Comparison of ENCODE assay signal across 26 mouse cellular contexts in the genomic region with DNA sequence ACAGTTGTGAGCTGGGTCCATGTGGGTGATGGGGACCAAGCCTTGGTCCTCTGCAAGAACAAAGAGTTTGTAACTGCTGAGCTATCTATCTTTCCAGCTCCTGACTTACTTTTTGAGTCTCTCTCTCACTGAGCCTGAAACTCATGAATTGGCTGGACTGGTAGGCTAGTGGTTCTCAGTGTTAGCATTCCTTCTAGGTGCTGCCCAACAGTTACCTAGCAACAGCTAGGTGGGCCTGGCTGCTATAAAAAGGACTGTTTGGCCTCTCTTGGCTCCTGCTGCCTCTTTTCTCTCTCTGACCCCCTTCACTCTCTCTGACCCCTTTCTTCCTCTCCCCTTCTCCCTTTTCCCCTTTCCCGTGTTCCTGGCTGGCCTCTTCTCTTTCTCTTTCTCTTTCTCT.
DNase-seq lines count a peak whose midpoint lies in the region; ATAC-seq and TF ChIP-seq lines count a peak whose summit lies in the region.
"Had no signal": no experiment of that assay in that cellular context is flagged by ENCODE, and none has a peak within 500 bp of the region (broad histone marks: within the 10 kb centered on the region; RNA-seq: fewer than 3 reads in every experiment).

No protein-coding gene starts in this region.

- no peak overlapping the region for H3K9ac ChIP-seq in heart, embryonic 13.5 days
- H3K9ac ChIP-seq in hindbrain, embryonic 16.5 days (ENCODE audit: low read depth, low read length): no peak overlapping the region
- no peak overlapping the region for H3K9ac ChIP-seq in hindbrain, embryonic 13.5 days
- H3K9ac ChIP-seq in lung, embryonic 16.5 days (ENCODE audit: low read length): no peak overlapping the region
- H3K9ac ChIP-seq: embryonic facial prominence, embryonic 15.5 days; forebrain, embryonic 12.5 days; forebrain, postnatal 0 days; limb, embryonic 12.5 days; midbrain, embryonic 13.5 days; neural tube, embryonic 13.5 days had no signal

- 53% methylated on average over 1 of the region's 1 CpGs for WGBS in heart, embryonic 13.5 days
- WGBS in heart, embryonic 10.5 days: 64% methylated on average over 1 of the region's 1 CpGs
- 16% methylated on average over 1 of the region's 1 CpGs for WGBS in hindbrain, embryonic 16.5 days
- 0% methylated on average over 1 of the region's 1 CpGs for WGBS in hindbrain, embryonic 13.5 days
- whole genome bisulfite sequencing in lung, embryonic 16.5 days: 30% methylated on average over 1 of the region's 1 CpGs
- 56% methylated on average over 1 of the region's 1 CpGs for WGBS in lung, adult 2 months
- 54% methylated on average over 1 of the region's 1 CpGs for WGBS in limb, embryonic 10.5 days

- no peaks in the 10 kb centered on the region for H3K27me3 ChIP-seq in heart, embryonic 13.5 days (replicated peaks)
- H3K27me3 ChIP-seq in heart, embryonic 10.5 days (ENCODE audit: insufficient read depth, poor library complexity, severe bottlenecking): no peaks in the 10 kb centered on the region
- H3K27me3 ChIP-seq in hindbrain, embryonic 16.5 days (replicated peaks; ENCODE audit: control insufficient read depth, insufficient read depth, low read length): no peaks in the 10 kb centered on the region
- H3K27me3 ChIP-seq in hindbrain, embryonic 13.5 days: no peaks in the 10 kb centered on the region
- no peaks in the 10 kb centered on the region for H3K27me3 ChIP-seq in lung, embryonic 16.5 days (ENCODE audit: control insufficient read depth, insufficient read depth, low read depth, low read length)
- H3K27me3 ChIP-seq in limb, embryonic 10.5 days (ENCODE audit: low read depth, poor library complexity, severe bottlenecking): no peaks in the 10 kb centered on the region
- H3K27me3 ChIP-seq: embryonic facial prominence, embryonic 15.5 days; limb, embryonic 12.5 days; midbrain, embryonic 13.5 days; neural tube, embryonic 13.5 days had no signal

- H3K4me3 ChIP-seq in heart, embryonic 13.5 days: no peak overlapping the region
- H3K4me3 ChIP-seq in heart, embryonic 10.5 days: no peak overlapping the region
- no peak overlapping the region for H3K4me3 ChIP-seq in hindbrain, embryonic 16.5 days (ENCODE audit: low read length)
- H3K4me3 ChIP-seq in hindbrain, embryonic 13.5 days: no peak overlapping the region
- no peak overlapping the region for H3K4me3 ChIP-seq in lung, embryonic 16.5 days (ENCODE audit: low read length)
- no peak overlapping the region for H3K4me3 ChIP-seq in lung, adult 2 months (replicated peaks; ENCODE audit: extremely low read depth, low read depth, low read length)
- no peak overlapping the region for H3K4me3 ChIP-seq in limb, embryonic 10.5 days
- H3K4me3 ChIP-seq: embryonic facial prominence, embryonic 10.5 days; embryonic facial prominence, embryonic 15.5 days; forebrain, embryonic 12.5 days; hindbrain, embryonic 10.5 days; limb, embryonic 12.5 days; midbrain, embryonic 13.5 days; neural tube, embryonic 13.5 days had no signal

- no peaks in the 10 kb centered on the region for H3K36me3 ChIP-seq in heart, embryonic 13.5 days
- no peaks in the 10 kb centered on the region for H3K36me3 ChIP-seq in heart, embryonic 10.5 days
- no peaks in the 10 kb centered on the region for H3K36me3 ChIP-seq in hindbrain, embryonic 16.5 days (ENCODE audit: control insufficient read depth, insufficient read depth, low read length)
- H3K36me3 ChIP-seq in hindbrain, embryonic 13.5 days: no peaks in the 10 kb centered on the region
- H3K36me3 ChIP-seq in lung, embryonic 16.5 days (ENCODE audit: control insufficient read depth, insufficient read depth, low read length): no peaks in the 10 kb centered on the region
- no peaks in the 10 kb centered on the region for H3K36me3 ChIP-seq in limb, embryonic 10.5 days
- H3K36me3 ChIP-seq: embryonic facial prominence, embryonic 10.5 days; embryonic facial prominence, embryonic 15.5 days; forebrain, embryonic 12.5 days; G1E; hindbrain, embryonic 10.5 days; limb, embryonic 12.5 days; midbrain, embryonic 13.5 days; neural tube, embryonic 13.5 days had no signal

- no peak for TF ChIP-seq POLR2A in lung, adult 2 months (IDR thresholded peaks at IDR 0.05; ENCODE audit: borderline replicate concordance, extremely low read depth, low read depth, low read length)

- TF ChIP-seq CTCF in lung, adult 2 months (IDR thresholded peaks at IDR 0.05; ENCODE audit: insufficient read depth, low read length): no peak

- H3K27ac ChIP-seq in heart, embryonic 13.5 days (replicated peaks): peak overlapping the region; percentile 74
- no peak overlapping the region for H3K27ac ChIP-seq in heart, embryonic 10.5 days
- H3K27ac ChIP-seq in hindbrain, embryonic 16.5 days (ENCODE audit: low read depth, low read length): no peak overlapping the region
- H3K27ac ChIP-seq in hindbrain, embryonic 13.5 days: no peak overlapping the region
- H3K27ac ChIP-seq in lung, embryonic 16.5 days (ENCODE audit: low read length): peak overlapping the region; percentile 82
- peak overlapping the region; percentile 61; the same call in 1 of the 2 replicates for H3K27ac ChIP-seq in limb, embryonic 10.5 days
- H3K27ac ChIP-seq: embryonic facial prominence, embryonic 10.5 days; embryonic facial prominence, embryonic 15.5 days; forebrain, embryonic 12.5 days; hindbrain, postnatal 0 days; limb, embryonic 12.5 days; macrophage; midbrain, embryonic 13.5 days; neural tube, embryonic 13.5 days had no signal

- H3K9me3 ChIP-seq in heart, embryonic 13.5 days: no peaks in the 10 kb centered on the region
- H3K9me3 ChIP-seq in heart, embryonic 10.5 days: no peaks in the 10 kb centered on the region
- H3K9me3 ChIP-seq in hindbrain, embryonic 16.5 days (ENCODE audit: control insufficient read depth, low read length): no peaks in the 10 kb centered on the region
- no peaks in the 10 kb centered on the region for H3K9me3 ChIP-seq in hindbrain, embryonic 13.5 days
- no peaks in the 10 kb centered on the region for H3K9me3 ChIP-seq in lung, embryonic 16.5 days (ENCODE audit: control insufficient read depth, low read length)
- H3K9me3 ChIP-seq in limb, embryonic 10.5 days (replicated peaks): no peaks in the 10 kb centered on the region
- H3K9me3 ChIP-seq: embryonic facial prominence, embryonic 10.5 days; embryonic facial prominence, embryonic 15.5 days; forebrain, embryonic 12.5 days; limb, embryonic 12.5 days; midbrain, embryonic 13.5 days; neural tube, embryonic 13.5 days had no signal

- ATAC-seq in heart, embryonic 13.5 days (ENCODE audit: extremely low read depth, insufficient number of reproducible peaks, low FRiP score, low TSS enrichment): no peak
- ATAC-seq in hindbrain, embryonic 16.5 days: peak; percentile 37; the same call in 1 of the 2 replicates
- ATAC-seq in hindbrain, embryonic 13.5 days (ENCODE audit: low FRiP score): no peak
- ATAC-seq in lung, embryonic 16.5 days (ENCODE audit: low read depth): peak; percentile 75
- ATAC-seq: forebrain, postnatal 0 days; hindbrain, postnatal 0 days had no signal

- H3K4me1 ChIP-seq in heart, embryonic 13.5 days: peaks cover 33% of the 10 kb centered on the region
- peaks cover 32% of the 10 kb centered on the region for H3K4me1 ChIP-seq in heart, embryonic 10.5 days
- peaks cover 11% of the 10 kb centered on the region for H3K4me1 ChIP-seq in hindbrain, embryonic 16.5 days (ENCODE audit: control insufficient read depth, insufficient read depth, low read depth, low read length)
- peaks cover 24% of the 10 kb centered on the region for H3K4me1 ChIP-seq in hindbrain, embryonic 13.5 days (replicated peaks)
- H3K4me1 ChIP-seq in lung, embryonic 16.5 days (replicated peaks; ENCODE audit: control insufficient read depth, insufficient read depth, low read length): peaks cover 20% of the 10 kb centered on the region
- H3K4me1 ChIP-seq in lung, adult 2 months (ENCODE audit: control insufficient read depth, insufficient read depth, low read length): peaks cover 11% of the 10 kb centered on the region
- peaks cover 33% of the 10 kb centered on the region for H3K4me1 ChIP-seq in limb, embryonic 10.5 days

- H3K4me2 ChIP-seq in heart, embryonic 13.5 days: no peak overlapping the region
- no peak overlapping the region for H3K4me2 ChIP-seq in hindbrain, embryonic 16.5 days (ENCODE audit: low read length)
- H3K4me2 ChIP-seq in hindbrain, embryonic 13.5 days: no peak overlapping the region
- 0 out of 2 replicates have a peak overlapping the region, but pooled peaks have one; percentile 18 for H3K4me2 ChIP-seq in lung, embryonic 16.5 days (ENCODE audit: low read depth, low read length)
- H3K4me2 ChIP-seq: embryonic facial prominence, embryonic 15.5 days; forebrain, embryonic 12.5 days; heart, embryonic 11.5 days; limb, embryonic 12.5 days; liver, embryonic 11.5 days; midbrain, embryonic 13.5 days; neural tube, embryonic 13.5 days had no signal

- DNase-seq in heart, embryonic 10.5 days (ENCODE audit: low spot score): no peak
- no peak for DNase-seq in lung, adult 2 months
- DNase-seq in limb, embryonic 10.5 days (ENCODE audit: low spot score): no peak
- DNase-seq: adrenal gland, adult 8-10 months; cerebellum, adult 8-10 months; cerebellum, postnatal 25 days; forebrain, postnatal 0 days; kidney, postnatal 25 days; thymus, adult 18-20 months; thymus, postnatal 25 days had no signal

Comparison
In these comparisons a context has a peak if more than half of its experiments do, and no peak if none do; other contexts are left out.
1. ATAC-seq: peak in hindbrain, embryonic 16.5 days (single experiment) and lung, embryonic 16.5 days (single experiment); none in heart, embryonic 13.5 days (single experiment) and hindbrain, embryonic 13.5 days (single experiment).
2. H3K27ac ChIP-seq: peak in heart, embryonic 13.5 days (single experiment), lung, embryonic 16.5 days (single experiment) and limb, embryonic 10.5 days (single experiment); none in heart, embryonic 10.5 days (single experiment), hindbrain, embryonic 16.5 days (single experiment) and hindbrain, embryonic 13.5 days (single experiment).